Mouse (Mus musculus) embryo, embryonic 11.5 days (tissue): ENCODE results near the gene Tspan2.

Experiments used
- DNase-seq: peaks from one replicate; pipeline ENCODE4 v3.0.0-alpha.2; 2012; ENCODE audit warnings: low read depth, low spot score

Tspan2 gene

GRCm38 (mm10) chr3:102734313-102735030, at the start of gene Tspan2:
TSS of gene Tspan2 (plus strand) at chr3:102734529.
- peak; percentile 19 for DNase-seq

GRCm38 (mm10) chr3:102686861-102687260, 47.5 kb upstream of the Tspan2 start:
- no peak for DNase-seq

- no peak for DNase-seq
These were observed 46.5 kb upstream of the Tspan2 start for GRCm38 (mm10) chr3:102687852-102688251.

GRCm38 (mm10) chr3:102691802-102692484, 42.4 kb upstream of the Tspan2 start:
- peak; percentile 62 for DNase-seq

GRCm38 (mm10) chr3:102692758-102693325, 41.5 kb upstream of the Tspan2 start:
- DNase-seq = no peak

- no peak for DNase-seq
These were observed 36.2 kb upstream of the Tspan2 start for GRCm38 (mm10) chr3:102698127-102698526.

GRCm38 (mm10) chr3:102701303-102701702, 33.0 kb upstream of the Tspan2 start:
- no peak for DNase-seq

- peak; percentile 36 for DNase-seq
These were observed 32.3 kb upstream of the Tspan2 start for GRCm38 (mm10) chr3:102701902-102702544.

- no peak for DNase-seq
These were observed 30.3 kb upstream of the Tspan2 start for GRCm38 (mm10) chr3:102704001-102704401.

GRCm38 (mm10) chr3:102708599-102708998, 25.7 kb upstream of the Tspan2 start:
- DNase-seq = no peak

- DNase-seq = peak; percentile 68
These were observed 19.2 kb upstream of the Tspan2 start for GRCm38 (mm10) chr3:102715066-102715584.

- no peak for DNase-seq
These were observed 18.5 kb upstream of the Tspan2 start for GRCm38 (mm10) chr3:102715839-102716238.

- DNase-seq = no peak
These were observed 16.6 kb upstream of the Tspan2 start for GRCm38 (mm10) chr3:102717586-102718285.

GRCm38 (mm10) chr3:102723154-102723553, 11.2 kb upstream of the Tspan2 start:
- no peak for DNase-seq

- no peak for DNase-seq
These were observed 10.3 kb upstream of the Tspan2 start for GRCm38 (mm10) chr3:102723841-102724570.

- no peak for DNase-seq
These were observed 9.4 kb upstream of the Tspan2 start for GRCm38 (mm10) chr3:102724798-102725459.

- DNase-seq = no peak
These were observed 4.9 kb upstream of the Tspan2 start for GRCm38 (mm10) chr3:102729416-102729815.

GRCm38 (mm10) chr3:102731112-102731511, 3.2 kb upstream of the Tspan2 start:
- no peak for DNase-seq

GRCm38 (mm10) chr3:102732619-102733018, 1.7 kb upstream of the Tspan2 start:
- no peak for DNase-seq

GRCm38 (mm10) chr3:102733050-102733449, 1.3 kb upstream of the Tspan2 start:
- no peak for DNase-seq
